Mouse (Mus musculus): Measurements from ENCODE around the gene Dll1. TPM values are rescaled to one million over a fixed set of nuclear protein-coding genes. Genes with fewer than 3 reads are reported as not detected.

Gene Dll1
- total RNA-seq, 2 experiments from 2014 or later: 2.2 to 4.7 TPM

DNA sequence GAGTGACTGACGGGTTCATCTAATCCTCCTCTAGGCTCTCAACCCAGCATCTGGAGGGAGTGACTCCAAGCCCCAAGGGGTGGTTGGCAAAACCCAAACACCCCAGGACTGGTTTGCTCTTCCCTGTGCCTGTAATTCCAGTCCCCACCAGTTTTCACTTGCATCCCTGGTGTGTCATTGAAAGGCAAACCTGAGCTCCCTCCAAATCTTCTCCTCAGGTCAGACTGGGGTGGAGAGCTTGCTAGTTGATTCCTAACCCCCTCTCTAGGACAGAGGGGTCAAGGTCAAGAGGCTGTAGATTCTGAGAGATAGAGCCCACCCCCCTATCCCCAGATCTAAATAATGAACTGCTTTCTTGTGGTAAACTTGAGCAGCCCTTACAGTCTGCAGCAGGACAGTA lies 38.8 kb downstream of the Dll1 start:
- no peak for DNase-seq (ENCODE audit: low spot score)

- DNase-seq (ENCODE audit: low spot score): no peak
These were observed 46.8 kb downstream of the Dll1 start for GRCm38 (mm10) chr17:15329740-15330318.

- DNase-seq (ENCODE audit: low spot score): peak; percentile 84
These were observed 49.6 kb downstream of the Dll1 start for GRCm38 (mm10) chr17:15327106-15327505.

DNA sequence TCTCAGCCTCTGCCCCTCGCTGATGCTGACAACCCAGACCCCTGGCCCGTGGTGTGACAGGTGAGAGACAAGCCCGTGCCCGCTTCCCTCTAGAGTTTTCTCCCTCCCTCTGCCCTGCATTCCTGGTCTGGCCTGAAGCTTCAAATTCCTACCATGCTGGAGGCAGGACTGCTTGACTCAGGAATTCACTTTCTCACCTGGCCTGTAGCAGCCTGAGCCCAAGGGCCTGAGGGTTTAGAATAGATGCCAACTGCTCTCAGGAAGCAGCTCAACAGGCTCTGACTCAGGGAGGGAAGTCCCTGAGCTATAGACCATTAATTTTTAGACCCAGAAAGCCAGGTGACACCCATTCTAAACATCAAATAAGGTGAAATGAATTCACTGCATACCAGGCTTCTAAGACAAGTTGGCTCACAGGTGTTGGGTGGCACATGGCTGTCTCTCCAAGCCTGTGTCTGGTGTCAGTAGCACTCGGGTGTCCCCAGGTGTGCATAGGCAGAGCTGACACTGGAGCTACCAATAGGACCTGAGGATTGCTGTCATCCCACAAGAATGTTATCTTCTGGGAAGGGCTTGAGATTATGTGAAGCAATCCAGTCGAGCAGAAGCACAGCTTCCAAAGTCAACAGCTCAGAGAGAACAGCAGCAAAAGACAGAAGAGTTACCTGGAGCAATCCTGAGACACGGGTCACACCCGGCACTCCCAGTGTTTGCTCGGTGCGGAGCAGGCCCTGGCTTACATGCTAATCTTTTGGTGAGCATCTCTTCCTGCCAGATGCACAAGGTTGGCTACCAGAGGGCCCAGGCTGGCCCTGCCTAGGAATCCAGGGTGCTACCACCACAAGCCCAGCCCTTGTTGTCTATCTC lies 50.5 kb downstream of the Dll1 start:
- no peak for DNase-seq (ENCODE audit: low spot score)

GRCm38 (mm10) chr17:15323191-15323834 lies 53.4 kb downstream of the Dll1 start:
- no peak for DNase-seq (ENCODE audit: low spot score)

Other genes starting within 250 kb of the Dll1 start
- 1 to 10 TPM; 9.8 to 10.0 TPM for gene Fam120b, start 19.3 kb upstream of the Dll1 start, total RNA-seq (2021)
- gene Psmb1, start 122.9 kb upstream of the Dll1 start, total RNA-seq (2021): 100 to 1,000 TPM; 105 to 115 TPM
- gene Tbp, start 123.0 kb upstream of the Dll1 start, total RNA-seq (2021): 1 to 10 TPM; 6.7 to 7.0 TPM
- 10 to 100 TPM; 13.8 to 19.2 TPM for gene Pdcd2, start 150.4 kb upstream of the Dll1 start, total RNA-seq (2021)
- gene Prdm9, start 187.5 kb upstream of the Dll1 start, total RNA-seq (2021): 1 to 10 TPM; 2.2 to 3.0 TPM

Measured in gastrocnemius, adult 18-20 months (tissue).